Mouse (Mus musculus): Measurements from ENCODE around the gene Psmc6. TPM values are rescaled to one million over a fixed set of nuclear protein-coding genes. Genes with fewer than 3 reads are reported as not detected.

The Psmc6 gene
- polyA plus RNA-seq (2014; fragmentation: Nextera tagmentation; extraction: Ambion mirVana): 198 and 227 TPM in 2 replicates

- peaks cover 4% of the 10 kb centered on the region; the same call in 1 of the 2 replicates for H3K4me1 ChIP-seq (ENCODE audit: control insufficient read depth, insufficient read depth, low read length)
- peak within 1 kb of the TSS; percentile 78 for H3K4me2 ChIP-seq (replicated peaks; ENCODE audit: low read depth, low read length)
- peak within 1 kb of the TSS; percentile 69; the same call in 1 of the 2 replicates for H3K27ac ChIP-seq (ENCODE audit: low read depth, low read length)
- under 1% methylated on average over 44 of the region's 44 CpGs for WGBS
- H3K36me3 ChIP-seq (ENCODE audit: control insufficient read depth, insufficient read depth, low read length): peaks cover 25% of the 10 kb centered on the region
- no peaks in the 10 kb centered on the region for H3K9me3 ChIP-seq (ENCODE audit: control insufficient read depth, low read length)
- ATAC-seq (ENCODE audit: low FRiP score, low TSS enrichment): peak; percentile 98
- peak within 1 kb of the TSS; percentile 83 for H3K4me3 ChIP-seq (ENCODE audit: low read length)
- H3K27me3 ChIP-seq (ENCODE audit: control insufficient read depth, insufficient read depth, low read length): no peaks in the 10 kb centered on the region
- peak within 1 kb of the TSS; percentile 91 for H3K9ac ChIP-seq (ENCODE audit: low read depth, low read length)
Observed at GRCm38 (mm10) chr14:45329589-45330181, at the start of gene Psmc6. TSS of gene Psmc6 (plus strand) at chr14:45329788.

- Histone ChIP-seq H3K4me3 (ENCODE audit: low read length) (no peak overlapping the region), H3K4me1 (ENCODE audit: control insufficient read depth, insufficient read depth, low read length) (no peaks in the 10 kb centered on the region), H3K4me2 (replicated peaks; ENCODE audit: low read depth, low read length) (no peak overlapping the region), H3K36me3 (ENCODE audit: control insufficient read depth, insufficient read depth, low read length) (no peaks in the 10 kb centered on the region; the same call in 1 of the 2 replicates), H3K27ac (ENCODE audit: low read depth, low read length) (no peak overlapping the region), H3K27me3 (ENCODE audit: control insufficient read depth, insufficient read depth, low read length) (no peaks in the 10 kb centered on the region), H3K9me3 (ENCODE audit: control insufficient read depth, low read length) (no peaks in the 10 kb centered on the region), H3K9ac (ENCODE audit: low read depth, low read length) (no peak overlapping the region)
- WGBS: 89% methylated on average over 3 of the region's 3 CpGs
- ATAC-seq (ENCODE audit: low FRiP score, low TSS enrichment): no peak
Observed at GRCm38 (mm10) chr14:45282066-45282465, 47.5 kb upstream of the Psmc6 start.

GRCm38 (mm10) chr14:45291608-45292007 lies 38.0 kb upstream of the Psmc6 start:
- no peak for ATAC-seq (ENCODE audit: low FRiP score, low TSS enrichment)
- Histone ChIP-seq H3K27me3 (ENCODE audit: control insufficient read depth, insufficient read depth, low read length) (no peaks in the 10 kb centered on the region), H3K4me3 (ENCODE audit: low read length) (no peak overlapping the region), H3K27ac (ENCODE audit: low read depth, low read length) (no peak overlapping the region), H3K36me3 (ENCODE audit: control insufficient read depth, insufficient read depth, low read length) (peaks cover 23% of the 10 kb centered on the region), H3K4me1 (ENCODE audit: control insufficient read depth, insufficient read depth, low read length) (no peaks in the 10 kb centered on the region), H3K9me3 (ENCODE audit: control insufficient read depth, low read length) (no peaks in the 10 kb centered on the region), H3K9ac (ENCODE audit: low read depth, low read length) (no peak overlapping the region), H3K4me2 (replicated peaks; ENCODE audit: low read depth, low read length) (no peak overlapping the region)
- 85% methylated on average over 4 of the region's 4 CpGs for WGBS

- Histone ChIP-seq H3K36me3 (ENCODE audit: control insufficient read depth, insufficient read depth, low read length) (peaks cover 20% of the 10 kb centered on the region; the same call in 1 of the 2 replicates), H3K4me2 (replicated peaks; ENCODE audit: low read depth, low read length) (no peak overlapping the region), H3K9me3 (ENCODE audit: control insufficient read depth, low read length) (no peaks in the 10 kb centered on the region), H3K4me1 (ENCODE audit: control insufficient read depth, insufficient read depth, low read length) (no peaks in the 10 kb centered on the region), H3K27ac (ENCODE audit: low read depth, low read length) (no peak overlapping the region), H3K9ac (ENCODE audit: low read depth, low read length) (no peak overlapping the region), H3K27me3 (ENCODE audit: control insufficient read depth, insufficient read depth, low read length) (no peaks in the 10 kb centered on the region), H3K4me3 (ENCODE audit: low read length) (no peak overlapping the region)
- ATAC-seq (ENCODE audit: low FRiP score, low TSS enrichment): no peak
- WGBS: 78% methylated on average over 4 of the region's 4 CpGs
Observed at GRCm38 (mm10) chr14:45303939-45304338, 25.6 kb upstream of the Psmc6 start.

GRCm38 (mm10) chr14:45304389-45304788 lies 25.2 kb upstream of the Psmc6 start:
- Histone ChIP-seq H3K4me3 (ENCODE audit: low read length) (no peak overlapping the region), H3K27me3 (ENCODE audit: control insufficient read depth, insufficient read depth, low read length) (no peaks in the 10 kb centered on the region), H3K36me3 (ENCODE audit: control insufficient read depth, insufficient read depth, low read length) (peaks cover 17% of the 10 kb centered on the region; the same call in 1 of the 2 replicates), H3K27ac (ENCODE audit: low read depth, low read length) (no peak overlapping the region), H3K9ac (ENCODE audit: low read depth, low read length) (no peak overlapping the region), H3K4me2 (replicated peaks; ENCODE audit: low read depth, low read length) (no peak overlapping the region), H3K9me3 (ENCODE audit: control insufficient read depth, low read length) (no peaks in the 10 kb centered on the region), H3K4me1 (ENCODE audit: control insufficient read depth, insufficient read depth, low read length) (no peaks in the 10 kb centered on the region)
- ATAC-seq (ENCODE audit: low FRiP score, low TSS enrichment): no peak
- 75% methylated on average over 4 of the region's 4 CpGs for WGBS

- H3K27me3 ChIP-seq (ENCODE audit: control insufficient read depth, insufficient read depth, low read length): no peaks in the 10 kb centered on the region
- WGBS: 95% methylated on average over 5 of the region's 5 CpGs
- H3K4me3 ChIP-seq (ENCODE audit: low read length): no peak overlapping the region
- H3K9ac ChIP-seq (ENCODE audit: low read depth, low read length): no peak overlapping the region
- H3K9me3 ChIP-seq (ENCODE audit: control insufficient read depth, low read length): no peaks in the 10 kb centered on the region
- peaks cover 12% of the 10 kb centered on the region; the same call in 1 of the 2 replicates for H3K36me3 ChIP-seq (ENCODE audit: control insufficient read depth, insufficient read depth, low read length)
- no peak overlapping the region for H3K27ac ChIP-seq (ENCODE audit: low read depth, low read length)
- no peak for ATAC-seq (ENCODE audit: low FRiP score, low TSS enrichment)
- H3K4me1 ChIP-seq (ENCODE audit: control insufficient read depth, insufficient read depth, low read length): no peaks in the 10 kb centered on the region
- H3K4me2 ChIP-seq (replicated peaks; ENCODE audit: low read depth, low read length): no peak overlapping the region
Observed at GRCm38 (mm10) chr14:45305852-45306251, 23.7 kb upstream of the Psmc6 start.

- Histone ChIP-seq H3K27ac (ENCODE audit: low read depth, low read length) (no peak overlapping the region), H3K36me3 (ENCODE audit: control insufficient read depth, insufficient read depth, low read length) (peaks cover 4% of the 10 kb centered on the region; the same call in 1 of the 2 replicates), H3K4me2 (replicated peaks; ENCODE audit: low read depth, low read length) (no peak overlapping the region), H3K9ac (ENCODE audit: low read depth, low read length) (no peak overlapping the region), H3K27me3 (ENCODE audit: control insufficient read depth, insufficient read depth, low read length) (no peaks in the 10 kb centered on the region), H3K9me3 (ENCODE audit: control insufficient read depth, low read length) (no peaks in the 10 kb centered on the region), H3K4me3 (ENCODE audit: low read length) (no peak overlapping the region), H3K4me1 (ENCODE audit: control insufficient read depth, insufficient read depth, low read length) (no peaks in the 10 kb centered on the region)
- no peak for ATAC-seq (ENCODE audit: low FRiP score, low TSS enrichment)
- 82% methylated on average over 8 of the region's 8 CpGs for WGBS
Observed at GRCm38 (mm10) chr14:45307630-45308328, 21.8 kb upstream of the Psmc6 start.

- Histone ChIP-seq H3K36me3 (ENCODE audit: control insufficient read depth, insufficient read depth, low read length) (peaks cover 4% of the 10 kb centered on the region; the same call in 1 of the 2 replicates), H3K27me3 (ENCODE audit: control insufficient read depth, insufficient read depth, low read length) (no peaks in the 10 kb centered on the region), H3K9ac (ENCODE audit: low read depth, low read length) (no peak overlapping the region), H3K4me1 (ENCODE audit: control insufficient read depth, insufficient read depth, low read length) (no peaks in the 10 kb centered on the region; the same call in 1 of the 2 replicates), H3K4me2 (replicated peaks; ENCODE audit: low read depth, low read length) (no peak overlapping the region), H3K27ac (ENCODE audit: low read depth, low read length) (no peak overlapping the region), H3K4me3 (ENCODE audit: low read length) (no peak overlapping the region), H3K9me3 (ENCODE audit: control insufficient read depth, low read length) (no peaks in the 10 kb centered on the region)
- WGBS: 91% methylated on average over 13 of the region's 13 CpGs
- no peak for ATAC-seq (ENCODE audit: low FRiP score, low TSS enrichment)
Observed at GRCm38 (mm10) chr14:45309646-45310045, 19.9 kb upstream of the Psmc6 start.

GRCm38 (mm10) chr14:45310101-45310500 lies 19.5 kb upstream of the Psmc6 start:
- no peak overlapping the region for H3K27ac ChIP-seq (ENCODE audit: low read depth, low read length)
- no peak for ATAC-seq (ENCODE audit: low FRiP score, low TSS enrichment)
- H3K27me3 ChIP-seq (ENCODE audit: control insufficient read depth, insufficient read depth, low read length): no peaks in the 10 kb centered on the region
- no peak overlapping the region for H3K9ac ChIP-seq (ENCODE audit: low read depth, low read length)
- 89% methylated on average over 14 of the region's 14 CpGs for WGBS
- H3K36me3 ChIP-seq (ENCODE audit: control insufficient read depth, insufficient read depth, low read length): peaks cover 1% of the 10 kb centered on the region; the same call in 1 of the 2 replicates
- H3K9me3 ChIP-seq (ENCODE audit: control insufficient read depth, low read length): no peaks in the 10 kb centered on the region
- no peak overlapping the region for H3K4me2 ChIP-seq (replicated peaks; ENCODE audit: low read depth, low read length)
- no peaks in the 10 kb centered on the region; the same call in 1 of the 2 replicates for H3K4me1 ChIP-seq (ENCODE audit: control insufficient read depth, insufficient read depth, low read length)
- H3K4me3 ChIP-seq (ENCODE audit: low read length): no peak overlapping the region
